Mouse (Mus musculus) intestine, embryonic 16.5 days (tissue): ENCODE measurements around the gene Ms4a7. TPM values are rescaled to one million over a fixed set of nuclear protein-coding genes. Genes with fewer than 3 reads are reported as not detected.
A peak's percentile ranks its signal among the peaks of the same experiment; 100 is the strongest.

Experiments used
- ATAC-seq: fragments of 200-750 bp; cut with Nextera tagmentation; 2 replicates; pipeline ENCODE4 v1.8.0; 2017; ENCODE audit warnings: moderate TSS enrichment, moderate library complexity
- H3K27ac ChIP-seq: fragments of 300-500 bp; sonication (generic); 2 replicates; pipeline ENCODE4 v1.5.1; 2014; ENCODE audit warnings: mild to moderate bottlenecking, low read length
- H3K27me3 ChIP-seq: fragments of 300-500 bp; sonication (generic); replicated peaks from 2 replicates; pipeline ENCODE4 v1.6.1; 2014; ENCODE audit warnings: low read length, control low read depth, mixed read lengths; ENCODE audit not compliant: control insufficient read depth, insufficient read depth
- H3K36me3 ChIP-seq: fragments of 300-500 bp; sonication (generic); 2 replicates; pipeline ENCODE4 v1.6.1; 2014; ENCODE audit warnings: low read length, control low read depth; ENCODE audit not compliant: control insufficient read depth, insufficient read depth
- H3K4me1 ChIP-seq: fragments of 300-500 bp; sonication (generic); 2 replicates; pipeline ENCODE4 v1.6.1; 2014; ENCODE audit warnings: low read length, control low read depth, mixed read lengths; ENCODE audit not compliant: control insufficient read depth, insufficient read depth
- H3K4me2 ChIP-seq: fragments of 300-500 bp; sonication (generic); 2 replicates; pipeline ENCODE4 v1.6.1; 2014; ENCODE audit warnings: low read depth, low read length, control low read depth
- H3K4me3 ChIP-seq: fragments of 300-500 bp; sonication (generic); 2 replicates; pipeline ENCODE4 v1.5.1; 2014; ENCODE audit warnings: mild to moderate bottlenecking, low read length
- H3K9ac ChIP-seq: fragments of 300-500 bp; sonication (generic); 2 replicates; pipeline ENCODE4 v1.6.1; 2014; ENCODE audit warnings: low read depth, low read length
- H3K9me3 ChIP-seq: fragments of 300-500 bp; sonication (generic); 2 replicates; pipeline ENCODE4 v1.6.1; 2016; ENCODE audit warnings: low read length, control low read depth; ENCODE audit not compliant: control insufficient read depth
- WGBS: fragments of 180-500 bp; shearing (Covaris S2); extraction: QIAGEN DNeasy Blood & Tissue Kit; methylation state at CpG from one replicate; pipeline ENCODE4 v1.1.7; 2014; 5-methylcytosine and 5-hydroxymethylcytosine counted together
- polyA plus RNA-seq: library from polyadenylated mRNA; unstranded; fragments of >200 nt; fragmentation: Nextera tagmentation; extraction: Ambion mirVana; gene quantifications from 2 replicates; pipeline ENCODE4 v1.2.1, GENCODE M21; 2015

The Ms4a7 gene
- 3.9 and 4.0 TPM in 2 replicates for polyA plus RNA-seq

DNA sequence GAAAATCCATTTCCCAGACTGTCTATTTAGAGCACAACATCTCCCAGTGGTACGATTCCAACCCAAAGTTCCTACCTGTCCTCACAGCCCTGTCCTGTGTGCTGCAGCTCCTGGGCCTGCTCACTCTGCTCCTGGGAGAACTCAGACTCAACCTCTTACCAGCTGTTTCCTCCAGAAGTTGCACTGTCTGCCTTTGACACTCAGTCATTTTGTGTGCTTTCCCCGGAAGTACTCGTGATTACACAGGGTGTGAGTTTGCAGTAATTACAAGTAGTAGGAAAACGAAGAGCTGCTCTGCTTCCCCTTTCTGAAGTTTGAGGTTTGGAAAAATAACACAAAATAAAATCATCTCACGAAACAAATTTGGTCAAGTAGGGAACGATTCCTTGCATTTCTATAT, at the start of gene Ms4a7:
Ms4a7 (minus strand) TSS at position 215 of the 400 bp plus-strand sequence.
- Histone ChIP-seq H3K9me3 (no peaks in the 10 kb centered on the region), H3K4me2 (no peak within 1 kb of the TSS), H3K9ac (no peak within 1 kb of the TSS), H3K27ac (no peak within 1 kb of the TSS), H3K4me3 (no peak within 1 kb of the TSS), H3K36me3 (no peaks in the 10 kb centered on the region), H3K27me3 (no peaks in the 10 kb centered on the region), H3K4me1 (no peaks in the 10 kb centered on the region)
- 81% methylated on average over 6 of the region's 6 CpGs for WGBS
- ATAC-seq = no peak

- no peak for ATAC-seq
- no peak overlapping the region for H3K9ac ChIP-seq
- no peaks in the 10 kb centered on the region for H3K9me3 ChIP-seq
- H3K27me3 ChIP-seq = no peaks in the 10 kb centered on the region
- no peak overlapping the region for H3K4me3 ChIP-seq
- H3K27ac ChIP-seq = no peak overlapping the region
- no peak overlapping the region for H3K4me2 ChIP-seq
- H3K4me1 ChIP-seq = no peaks in the 10 kb centered on the region
- H3K36me3 ChIP-seq = no peaks in the 10 kb centered on the region
- WGBS = 77% methylated on average over 2 of the region's 2 CpGs
Observed at GRCm38 (mm10) chr19:11376399-11376798, 40.5 kb upstream of the Ms4a7 start.

- H3K4me3 ChIP-seq = no peak within 1 kb of the TSS
- ATAC-seq = no peak
- no peak within 1 kb of the TSS for H3K9ac ChIP-seq
- H3K4me2 ChIP-seq = no peak within 1 kb of the TSS
- H3K27ac ChIP-seq = no peak within 1 kb of the TSS
- H3K36me3 ChIP-seq = no peaks in the 10 kb centered on the region
- H3K4me1 ChIP-seq = no peaks in the 10 kb centered on the region
- no peaks in the 10 kb centered on the region for H3K9me3 ChIP-seq
- WGBS = 84% methylated on average over 2 of the region's 2 CpGs
- no peaks in the 10 kb centered on the region for H3K27me3 ChIP-seq
Observed at GRCm38 (mm10) chr19:11375273-11375672, 39.3 kb upstream of the Ms4a7 start, which contains the start of gene Ms4a4a. TSS of gene Ms4a4a (plus strand) at chr19:11375523.

DNA sequence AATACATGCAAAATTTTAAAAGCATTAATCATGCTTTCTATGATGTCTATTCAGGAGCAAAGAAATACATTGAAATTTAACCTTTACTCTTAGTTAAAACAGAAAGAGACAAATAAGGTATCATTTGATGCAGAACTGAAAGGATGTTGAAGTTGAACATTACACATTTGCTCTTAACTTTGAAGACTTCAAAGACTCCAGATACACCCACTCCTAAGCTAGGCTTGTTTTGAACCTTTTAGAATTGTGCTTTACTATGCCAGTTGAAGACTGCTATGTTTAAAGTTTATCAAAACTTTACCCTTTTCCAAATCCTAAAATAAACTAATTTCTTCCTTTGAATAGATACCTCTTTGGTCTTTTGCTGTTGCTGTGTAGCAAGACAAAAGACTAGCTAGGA, 35.2 kb upstream of the Ms4a7 start:
- ATAC-seq = no peak
- Histone ChIP-seq H3K4me1 (no peaks in the 10 kb centered on the region), H3K9me3 (no peaks in the 10 kb centered on the region), H3K9ac (no peak overlapping the region), H3K4me2 (no peak overlapping the region), H3K27me3 (no peaks in the 10 kb centered on the region), H3K36me3 (no peaks in the 10 kb centered on the region), H3K4me3 (no peak overlapping the region), H3K27ac (no peak overlapping the region)

DNA sequence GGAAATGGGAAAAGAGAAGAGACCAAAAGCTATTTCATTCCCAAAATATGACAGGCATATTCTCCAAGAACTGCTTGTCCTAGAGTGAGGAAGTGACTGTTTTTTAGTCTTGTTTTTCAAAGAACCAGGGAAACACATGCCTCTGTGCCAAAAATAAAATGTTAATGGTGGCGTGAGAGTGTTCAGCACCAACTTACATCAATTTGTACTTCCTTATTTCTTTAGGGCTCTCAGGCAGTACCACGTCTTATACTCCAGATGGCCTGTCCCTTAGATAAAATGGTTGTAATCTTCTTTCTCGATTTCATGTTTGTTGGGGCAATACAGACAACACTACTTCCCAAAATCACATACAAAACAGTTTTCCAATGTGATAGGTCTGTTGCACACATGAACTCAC, 32.4 kb upstream of the Ms4a7 start:
- ATAC-seq = no peak
- no peak overlapping the region for H3K9ac ChIP-seq
- H3K27ac ChIP-seq = no peak overlapping the region
- 79% methylated on average over 3 of the region's 3 CpGs for WGBS
- H3K4me3 ChIP-seq = no peak overlapping the region
- no peak overlapping the region for H3K4me2 ChIP-seq
- no peaks in the 10 kb centered on the region for H3K36me3 ChIP-seq
- no peaks in the 10 kb centered on the region for H3K27me3 ChIP-seq
- H3K9me3 ChIP-seq = no peaks in the 10 kb centered on the region
- H3K4me1 ChIP-seq = no peaks in the 10 kb centered on the region

GRCm38 (mm10) chr19:11362002-11362401, 26.1 kb upstream of the Ms4a7 start:
- ATAC-seq = no peak
- Histone ChIP-seq H3K9ac (no peak overlapping the region), H3K4me1 (no peaks in the 10 kb centered on the region), H3K9me3 (no peaks in the 10 kb centered on the region), H3K4me2 (no peak overlapping the region), H3K27ac (no peak overlapping the region), H3K36me3 (no peaks in the 10 kb centered on the region), H3K4me3 (no peak overlapping the region), H3K27me3 (no peaks in the 10 kb centered on the region)

- H3K9me3 ChIP-seq = no peaks in the 10 kb centered on the region
- H3K36me3 ChIP-seq = no peaks in the 10 kb centered on the region
- H3K4me2 ChIP-seq = no peak overlapping the region
- no peak for ATAC-seq
- H3K27ac ChIP-seq = no peak overlapping the region
- H3K9ac ChIP-seq = no peak overlapping the region
- H3K4me3 ChIP-seq = no peak overlapping the region
- 52% methylated on average over 3 of the region's 3 CpGs for WGBS
- no peaks in the 10 kb centered on the region for H3K27me3 ChIP-seq
- H3K4me1 ChIP-seq = no peaks in the 10 kb centered on the region
Observed at GRCm38 (mm10) chr19:11360106-11360505, 24.2 kb upstream of the Ms4a7 start.

- no peaks in the 10 kb centered on the region for H3K27me3 ChIP-seq
- no peak overlapping the region for H3K4me2 ChIP-seq
- no peaks in the 10 kb centered on the region for H3K4me1 ChIP-seq
- no peak for ATAC-seq
- H3K4me3 ChIP-seq = no peak overlapping the region
- no peak overlapping the region for H3K27ac ChIP-seq
- no peaks in the 10 kb centered on the region for H3K9me3 ChIP-seq
- WGBS = 77% methylated on average over 7 of the region's 7 CpGs
- no peaks in the 10 kb centered on the region for H3K36me3 ChIP-seq
- no peak overlapping the region for H3K9ac ChIP-seq
Observed at GRCm38 (mm10) chr19:11355730-11356129, 19.8 kb upstream of the Ms4a7 start.

- ATAC-seq = no peak
- H3K9me3 ChIP-seq = no peaks in the 10 kb centered on the region
- 39% methylated on average over 3 of the region's 3 CpGs for WGBS
- H3K27ac ChIP-seq = no peak overlapping the region
- H3K36me3 ChIP-seq = no peaks in the 10 kb centered on the region
- H3K4me3 ChIP-seq = no peak overlapping the region
- no peaks in the 10 kb centered on the region for H3K4me1 ChIP-seq
- H3K27me3 ChIP-seq = no peaks in the 10 kb centered on the region
- H3K4me2 ChIP-seq = no peak overlapping the region
- H3K9ac ChIP-seq = no peak overlapping the region
Observed at GRCm38 (mm10) chr19:11351878-11352277, 15.9 kb upstream of the Ms4a7 start.

- Histone ChIP-seq H3K4me2 (no peak overlapping the region), H3K27ac (no peak overlapping the region), H3K27me3 (no peaks in the 10 kb centered on the region), H3K4me3 (no peak overlapping the region), H3K36me3 (no peaks in the 10 kb centered on the region), H3K9me3 (no peaks in the 10 kb centered on the region), H3K4me1 (no peaks in the 10 kb centered on the region), H3K9ac (no peak overlapping the region)
- peak; percentile 69 for ATAC-seq
- 58% methylated on average over 7 of the region's 7 CpGs for WGBS
Observed at GRCm38 (mm10) chr19:11349698-11350481, 13.9 kb upstream of the Ms4a7 start.
